Mouse (Mus musculus) midbrain, embryonic 11.5 days (tissue): ENCODE measurements around the gene Psmc4. TPM values are rescaled to one million over a fixed set of nuclear protein-coding genes. Genes with fewer than 3 reads are reported as not detected.

Experiments used
- ATAC-seq: fragments of 200-750 bp; cut with Nextera tagmentation; 2 replicates; pipeline ENCODE4 v1.8.0; 2017; ENCODE audit warnings: moderate TSS enrichment, moderate library complexity; ENCODE audit not compliant: low FRiP score
- DNase-seq: peaks from one replicate; pipeline ENCODE4 v3.0.0; 2015; ENCODE audit warnings: low spot score; ENCODE audit errors: missing footprints
- H3K27ac ChIP-seq: fragments of 300-500 bp; sonication (generic); 2 replicates; pipeline ENCODE4 v1.5.1; 2014; ENCODE audit warnings: low read depth, low read length
- H3K27me3 ChIP-seq: fragments of 300-500 bp; sonication (generic); 2 replicates; pipeline ENCODE4 v1.6.1; 2014; ENCODE audit warnings: mild to moderate bottlenecking, low read length, moderate library complexity, mixed read lengths; ENCODE audit not compliant: control insufficient read depth, insufficient read depth
- H3K36me3 ChIP-seq: fragments of 300-500 bp; sonication (generic); 2 replicates; pipeline ENCODE4 v1.6.1; 2014; ENCODE audit warnings: mild to moderate bottlenecking, low read length, moderate library complexity, mixed read lengths; ENCODE audit not compliant: control insufficient read depth, insufficient read depth
- H3K4me1 ChIP-seq: fragments of 300-500 bp; sonication (generic); 2 replicates; pipeline ENCODE4 v1.6.1; 2014; ENCODE audit warnings: low read length; ENCODE audit not compliant: control insufficient read depth, insufficient read depth
- H3K4me2 ChIP-seq: fragments of 300-500 bp; sonication (generic); 2 replicates; pipeline ENCODE4 v1.6.1; 2014; ENCODE audit warnings: mild to moderate bottlenecking, moderate library complexity
- H3K4me3 ChIP-seq: fragments of 300-500 bp; sonication (generic); 2 replicates; pipeline ENCODE4 v1.5.1; 2014; ENCODE audit warnings: low read depth, low read length
- H3K9ac ChIP-seq: fragments of 300-500 bp; sonication (generic); 2 replicates; pipeline ENCODE4 v1.6.1; 2014; ENCODE audit warnings: low read length
- H3K9me3 ChIP-seq: fragments of 300-500 bp; sonication (generic); 2 replicates; pipeline ENCODE4 v1.6.1; 2016; ENCODE audit warnings: low read length; ENCODE audit not compliant: control insufficient read depth
- WGBS: fragments of 180-500 bp; shearing (Covaris S2); extraction: QIAGEN DNeasy Blood & Tissue Kit; methylation state at CpG from one replicate; pipeline ENCODE4 v1.1.7; 2014; 5-methylcytosine and 5-hydroxymethylcytosine counted together
- polyA plus RNA-seq: library from polyadenylated mRNA; unstranded; fragments of >200 nt; fragmentation: Nextera tagmentation; extraction: Ambion mirVana; gene quantifications from 2 replicates; pipeline ENCODE4 v1.2.1, GENCODE M21; 2014

The Psmc4 gene
- polyA plus RNA-seq, 1 experiment from 2014 or later: 423 TPM

- Histone ChIP-seq H3K4me1 (no peaks in the 10 kb centered on the region), H3K27me3 (no peaks in the 10 kb centered on the region), H3K27ac (no peak overlapping the region), H3K36me3 (no peaks in the 10 kb centered on the region), H3K9ac (no peak overlapping the region), H3K4me2 (no peak overlapping the region), H3K4me3 (no peak overlapping the region), H3K9me3 (no peaks in the 10 kb centered on the region)
- ATAC-seq: no peak
- 95% methylated on average over 1 of the region's 1 CpGs for WGBS
- DNase-seq: no peak
Observed at GRCm38 (mm10) chr7:28059972-28060371, 10.1 kb upstream of the Psmc4 start.

DNA sequence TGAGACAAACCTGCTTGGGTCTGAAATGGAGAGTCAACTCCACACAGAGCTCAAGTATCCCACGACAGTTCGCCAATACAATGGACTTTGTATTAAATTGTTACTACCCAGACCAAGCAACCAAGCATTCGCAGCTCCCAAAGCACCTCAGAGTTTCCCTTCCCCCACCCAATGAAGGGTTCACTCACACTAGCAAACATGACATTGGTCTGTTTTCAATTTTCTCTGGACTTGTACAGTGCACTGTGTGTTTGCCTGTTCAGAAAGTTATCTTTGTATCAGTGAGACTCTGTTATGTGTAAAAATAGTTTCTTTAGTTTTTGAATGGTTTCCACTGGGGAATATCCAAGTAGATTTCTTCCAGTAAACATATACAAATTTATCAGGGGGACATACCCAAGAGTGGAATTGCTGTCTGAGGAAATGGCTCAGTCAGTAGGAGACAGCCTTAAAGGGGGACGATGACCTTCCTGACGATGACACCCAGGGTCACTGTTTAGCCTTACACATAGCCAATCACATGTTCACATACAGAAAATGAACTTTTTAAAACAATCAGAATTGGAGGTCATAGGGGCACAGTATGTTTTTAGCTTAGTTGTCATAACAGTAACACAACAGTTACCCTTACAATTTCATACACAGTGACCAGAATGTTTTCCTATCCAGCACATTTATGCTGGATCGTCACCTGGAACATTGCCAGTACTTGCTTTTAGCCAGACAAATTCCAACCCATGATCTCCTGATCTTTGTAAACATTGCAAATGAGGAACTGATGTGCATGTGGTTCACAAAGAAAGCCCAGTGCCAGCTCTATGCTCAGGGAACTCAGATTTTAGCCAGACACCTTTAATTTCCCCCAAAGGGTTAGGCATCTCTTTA is 3.4 kb upstream of the Psmc4 start:
- Histone ChIP-seq H3K27me3 (no peaks in the 10 kb centered on the region), H3K9me3 (no peaks in the 10 kb centered on the region), H3K4me1 (peaks cover 7% of the 10 kb centered on the region), H3K9ac (no peak overlapping the region), H3K4me3 (no peak overlapping the region), H3K27ac (no peak overlapping the region), H3K4me2 (no peak overlapping the region), H3K36me3 (no peaks in the 10 kb centered on the region)
- DNase-seq: no peak
- WGBS: 79% methylated on average over 6 of the region's 6 CpGs
- ATAC-seq: no peak

GRCm38 (mm10) chr7:28050584-28050983 is 683 bp upstream of the Psmc4 start:
- WGBS: 63% methylated on average over 17 of the region's 17 CpGs
- 0 out of 2 replicates have a peak overlapping the region, but pooled peaks have one; percentile 40 for H3K9ac ChIP-seq
- H3K9me3 ChIP-seq: no peaks in the 10 kb centered on the region
- no peaks in the 10 kb centered on the region for H3K27me3 ChIP-seq
- no peak overlapping the region for H3K4me3 ChIP-seq
- no peak overlapping the region for H3K27ac ChIP-seq
- peak overlapping the region; percentile 6; the same call in 1 of the 2 replicates for H3K4me2 ChIP-seq
- ATAC-seq (no peak), DNase-seq (peak; percentile 81)
- H3K36me3 ChIP-seq: peaks cover 13% of the 10 kb centered on the region; the same call in 1 of the 2 replicates
- peaks cover 7% of the 10 kb centered on the region for H3K4me1 ChIP-seq

GRCm38 (mm10) chr7:28044524-28044923 is 5.4 kb downstream of the Psmc4 start:
- H3K27me3 ChIP-seq: no peaks in the 10 kb centered on the region
- H3K36me3 ChIP-seq: peaks cover 45% of the 10 kb centered on the region
- WGBS: 93% methylated on average over 4 of the region's 4 CpGs

GRCm38 (mm10) chr7:28014445-28014810 is 35.5 kb downstream of the Psmc4 start:
- Histone ChIP-seq H3K36me3 (no peaks in the 10 kb centered on the region), H3K4me3 (peak overlapping the region; percentile 46), H3K4me1 (peaks cover 9% of the 10 kb centered on the region), H3K9me3 (no peaks in the 10 kb centered on the region), H3K27me3 (no peaks in the 10 kb centered on the region), H3K9ac (peak overlapping the region; percentile 66), H3K27ac (no peak overlapping the region), H3K4me2 (peak overlapping the region; percentile 85)
- no peak for DNase-seq
- no peak; the same call in 1 of the 2 replicates for ATAC-seq
- WGBS: 26% methylated on average over 7 of the region's 7 CpGs

More at GRCm38 (mm10) chr7:28044524-28044923, 5.4 kb downstream of the Psmc4 start:
- no peak overlapping the region for H3K4me3 ChIP-seq
- no peaks in the 10 kb centered on the region for H3K9me3 ChIP-seq
- H3K4me2 ChIP-seq: no peak overlapping the region
- no peak overlapping the region for H3K27ac ChIP-seq
- DNase-seq (no peak), ATAC-seq (no peak)
- no peak overlapping the region for H3K9ac ChIP-seq
- H3K4me1 ChIP-seq: peaks cover 7% of the 10 kb centered on the region

- under 1% methylated on average over 47 of the region's 47 CpGs for WGBS
- no peaks in the 10 kb centered on the region for H3K27me3 ChIP-seq
- peak; percentile 95 for ATAC-seq
Observed at GRCm38 (mm10) chr7:28013549-28014444, 36.1 kb downstream of the Psmc4 start, which contains the start of gene Zfp850. Gene Zfp850 (minus strand): TSS chr7:28014115.

GRCm38 (mm10) chr7:28010271-28010670 is 39.6 kb downstream of the Psmc4 start:
- no peak for ATAC-seq
- H3K4me2 ChIP-seq: no peak overlapping the region
- H3K9ac ChIP-seq: no peak overlapping the region
- no peak for DNase-seq
- no peak overlapping the region for H3K27ac ChIP-seq
- no peaks in the 10 kb centered on the region for H3K27me3 ChIP-seq
- H3K4me3 ChIP-seq: no peak overlapping the region
- WGBS: over 99% methylated on average over 3 of the region's 3 CpGs
- peaks cover 4% of the 10 kb centered on the region for H3K36me3 ChIP-seq
- no peaks in the 10 kb centered on the region for H3K9me3 ChIP-seq
- H3K4me1 ChIP-seq: peaks cover 9% of the 10 kb centered on the region

More at GRCm38 (mm10) chr7:28013549-28014444, 36.1 kb downstream of the Psmc4 start, which contains the start of gene Zfp850:
- H3K27ac ChIP-seq: no peak within 1 kb of the TSS
- DNase-seq: peak; percentile 98
- H3K4me3 ChIP-seq: peak within 1 kb of the TSS; percentile 46
- H3K4me2 ChIP-seq: peak within 1 kb of the TSS; percentile 85
- no peaks in the 10 kb centered on the region for H3K9me3 ChIP-seq
- peak within 1 kb of the TSS; percentile 66 for H3K9ac ChIP-seq
- no peaks in the 10 kb centered on the region for H3K36me3 ChIP-seq
- peaks cover 9% of the 10 kb centered on the region for H3K4me1 ChIP-seq
